Mouse (Mus musculus) bone marrow, adult 2 months (tissue): Measurements from ENCODE around the gene Uncx.

ENCODE experiments used
- CTCF ChIP-seq: fragments of 200-500 bp; IDR thresholded peaks from 2 replicates; pipeline ENCODE4 v1.5.1; 2011; ENCODE audit warnings: low read length, control low read depth; ENCODE audit not compliant: control insufficient read depth, insufficient read depth
- POLR2A ChIP-seq: fragments of 200-500 bp; IDR thresholded peaks from 2 replicates; pipeline ENCODE4 v1.6.1; 2011; ENCODE audit warnings: low read depth, mild to moderate bottlenecking, control low read depth, low read length, borderline replicate concordance; ENCODE audit not compliant: control insufficient read depth

DNA sequence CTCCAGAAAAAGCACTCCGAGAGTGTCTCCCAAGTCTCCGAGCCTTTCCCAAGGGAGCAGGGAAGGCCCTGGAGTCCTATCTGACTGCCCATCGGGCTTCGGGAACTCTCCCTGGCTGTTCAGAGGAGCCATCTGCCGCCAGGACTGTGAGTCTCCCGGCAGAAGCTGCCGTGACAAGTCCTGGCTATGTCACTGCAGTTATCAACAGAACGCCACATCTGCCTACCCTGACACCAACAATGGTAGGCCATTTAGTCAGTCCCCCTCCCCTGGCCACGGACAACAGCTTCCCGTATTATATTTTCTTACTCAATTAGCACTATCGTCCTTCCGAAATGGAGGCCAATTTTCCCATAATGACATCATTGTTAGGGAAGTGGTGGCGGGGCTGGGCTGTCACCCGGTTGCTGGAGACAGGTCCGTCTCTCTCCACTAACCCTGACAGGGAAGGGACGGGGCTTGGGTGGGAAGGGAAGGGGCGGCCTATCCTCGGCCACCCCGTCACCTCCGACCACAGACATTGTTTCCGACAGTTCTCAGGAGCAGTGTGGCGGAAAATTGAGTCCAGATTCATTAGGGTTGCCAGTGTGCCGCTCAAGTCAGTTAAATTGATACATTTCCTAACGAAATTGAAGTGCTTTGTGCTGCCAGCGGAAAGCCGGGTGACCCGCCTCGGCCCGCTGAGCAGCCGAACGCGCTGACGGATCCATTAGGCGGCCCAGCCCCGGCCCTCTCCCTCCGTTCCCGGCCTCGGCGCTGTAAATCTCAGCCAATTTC, 41.9 kb downstream of the Uncx start:
- no peak for TF ChIP-seq POLR2A
- TF ChIP-seq CTCF: no peak
